Mouse (Mus musculus) G1E (cell line): ENCODE results near the gene Ms4a15.

ENCODE experiments used
- CTCF ChIP-seq: IDR thresholded peaks from 2 replicates; pipeline ENCODE4 v1.5.1; 2012; ENCODE audit warnings: low read depth, low read length, inconsistent platforms, mixed read lengths
- TAL1 ChIP-seq: conservative IDR thresholded peaks from 2 replicates; pipeline ENCODE4 v1.6.1; 2012; ENCODE audit warnings: low read depth, low read length, inconsistent platforms, mixed read lengths

GRCm38 (mm10) chr19:11015998-11016397 lies 22.9 kb upstream of the Ms4a15 start:
- TF ChIP-seq TAL1 (no peak), CTCF (no peak)
